Mouse (Mus musculus): ENCODE measurements at regions not wholly inside any gene's neighbourhood (a gene's known extent, or its start where the extent isn't known, plus 50 kb on each side); places are given as distances from the start of the nearest gene placed in this dataset.

DNA sequence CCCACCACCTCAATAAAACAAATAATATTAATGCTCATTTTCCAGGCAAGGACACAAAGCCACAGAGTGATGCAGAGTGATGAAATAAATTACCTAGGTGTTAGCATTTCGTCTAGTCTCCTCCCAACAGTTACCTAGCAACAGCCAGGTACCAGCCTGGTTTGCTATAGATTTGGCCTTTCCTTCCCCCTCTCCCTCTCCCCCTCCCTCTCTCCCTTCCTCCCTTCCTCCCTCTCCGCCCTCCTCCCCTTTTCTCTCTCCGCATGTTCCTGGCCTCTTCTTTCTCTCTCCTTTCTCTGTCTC lies 51.6 kb upstream of the Nudt7 start:
- ATAC-seq (ENCODE audit: low FRiP score, low TSS enrichment) (no peak), DNase-seq (ENCODE audit: low spot score) (no peak)
- H3K4me2 ChIP-seq (replicated peaks; ENCODE audit: low read depth): no peak overlapping the region
- no peak overlapping the region for H3K4me3 ChIP-seq (ENCODE audit: low read depth, low read length)
- no peaks in the 10 kb centered on the region for H3K27me3 ChIP-seq (ENCODE audit: control insufficient read depth, insufficient read depth, low read length)
- no peaks in the 10 kb centered on the region for H3K4me1 ChIP-seq (replicated peaks; ENCODE audit: control insufficient read depth, insufficient read depth)
- H3K27ac ChIP-seq (replicated peaks): no peak overlapping the region
- no peaks in the 10 kb centered on the region for H3K9me3 ChIP-seq (ENCODE audit: control insufficient read depth, low read length)
- H3K9ac ChIP-seq (ENCODE audit: low read length): no peak overlapping the region
- 62% methylated on average over 3 of the region's 3 CpGs for WGBS
- no peaks in the 10 kb centered on the region for H3K36me3 ChIP-seq (ENCODE audit: control insufficient read depth, insufficient read depth, low read length)
- TF ChIP-seq CTCF (IDR thresholded peaks at IDR 0.05; ENCODE audit: low read depth) (no peak), EP300 (optimal IDR thresholded peaks at IDR 0.05) (no peak)

Data from stomach, postnatal 0 days (tissue).